Mouse (Mus musculus): Measurements from ENCODE around the gene Ptprq. TPM values are rescaled to one million over a fixed set of nuclear protein-coding genes. Genes with fewer than 3 reads are reported as not detected.

Gene Ptprq
- polyA plus RNA-seq, 1 experiment from 2014 or later: not detected

DNA sequence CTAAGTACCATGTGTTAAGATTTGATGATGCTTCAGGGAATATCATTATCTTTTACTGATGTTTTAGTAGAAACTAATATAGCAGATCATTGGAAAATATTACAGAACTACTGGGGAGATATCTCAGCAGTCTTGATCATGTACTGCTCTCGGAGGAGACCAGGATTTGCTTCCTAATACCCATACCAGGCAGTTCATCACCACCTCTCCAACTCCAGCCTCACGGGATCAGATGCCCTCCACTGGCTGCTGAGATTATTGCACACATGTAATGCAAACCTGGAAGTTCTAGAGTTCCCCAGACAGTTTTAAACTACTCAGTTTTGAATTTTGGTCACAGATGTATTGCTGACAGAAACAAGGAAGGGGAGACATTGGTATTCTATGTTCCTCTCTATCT lies 246.4 kb downstream of the Ptprq start:
- no peak for ATAC-seq
- H3K27ac ChIP-seq: no peak overlapping the region
- H3K9ac ChIP-seq: no peak overlapping the region

GRCm38 (mm10) chr10:107471712-107472111 lies 248.1 kb downstream of the Ptprq start:
- H3K4me1 ChIP-seq: no peaks in the 10 kb centered on the region
- H3K27me3 ChIP-seq: no peaks in the 10 kb centered on the region
- H3K27ac ChIP-seq: no peak overlapping the region
- H3K9ac ChIP-seq: no peak overlapping the region
- 78% methylated on average over 5 of the region's 5 CpGs for WGBS
- H3K4me3 ChIP-seq: no peak overlapping the region
- no peaks in the 10 kb centered on the region for H3K36me3 ChIP-seq (ENCODE audit: poor library complexity, severe bottlenecking)
- ATAC-seq: no peak
- H3K4me2 ChIP-seq: no peak overlapping the region
- no peaks in the 10 kb centered on the region for H3K9me3 ChIP-seq (replicated peaks)

More for the DNA sequence above, 246.4 kb downstream of the Ptprq start:
- no peaks in the 10 kb centered on the region for H3K36me3 ChIP-seq (ENCODE audit: poor library complexity, severe bottlenecking)
- H3K27me3 ChIP-seq: no peaks in the 10 kb centered on the region
- 43% methylated on average over 2 of the region's 2 CpGs for WGBS
- H3K9me3 ChIP-seq (replicated peaks): no peaks in the 10 kb centered on the region
- H3K4me1 ChIP-seq: no peaks in the 10 kb centered on the region
- no peak overlapping the region for H3K4me2 ChIP-seq
- no peak overlapping the region for H3K4me3 ChIP-seq

DNA sequence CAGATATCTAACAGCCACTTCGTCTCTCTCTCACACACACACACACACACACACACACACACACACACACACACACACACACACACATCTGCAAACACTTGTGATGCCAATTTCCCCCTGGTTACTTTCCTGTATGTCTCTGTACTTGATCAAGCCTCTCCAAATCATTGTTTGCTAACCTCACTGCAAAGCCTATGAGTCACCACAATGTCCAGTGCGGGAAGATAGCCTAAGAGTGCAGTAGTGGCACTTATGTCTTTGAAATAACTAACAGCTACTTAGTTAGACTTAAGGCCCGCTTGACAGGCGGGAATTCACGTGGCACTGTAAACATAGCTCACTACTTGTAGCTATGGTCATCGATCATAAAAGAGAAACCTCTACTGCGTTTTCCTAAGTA lies 252.0 kb downstream of the Ptprq start:
- WGBS: 91% methylated on average over 7 of the region's 7 CpGs
- Histone ChIP-seq H3K4me3 (no peak overlapping the region), H3K9ac (no peak overlapping the region), H3K36me3 (ENCODE audit: poor library complexity, severe bottlenecking) (no peaks in the 10 kb centered on the region), H3K27me3 (no peaks in the 10 kb centered on the region), H3K4me1 (no peaks in the 10 kb centered on the region), H3K27ac (no peak overlapping the region), H3K9me3 (replicated peaks) (no peaks in the 10 kb centered on the region), H3K4me2 (no peak overlapping the region)
- ATAC-seq: no peak

Small RNAs within 50 kb of the gene (microRNA-seq; reads per million reads assigned to microRNA genes)
- not detected for gene Gm44403

Other genes starting within 250 kb of the Ptprq start
- gene Myf5, start 233.9 kb downstream of the Ptprq start, polyA plus RNA-seq (2015; fragmentation: Nextera tagmentation; extraction: Ambion mirVana): not detected in 2 replicates
- gene Myf6, start 225.3 kb downstream of the Ptprq start, polyA plus RNA-seq (2015; fragmentation: Nextera tagmentation; extraction: Ambion mirVana): not detected in 2 replicates
- gene Otogl, start 192.1 kb upstream of the Ptprq start, polyA plus RNA-seq (2015; fragmentation: Nextera tagmentation; extraction: Ambion mirVana): not detected in 2 replicates